Mouse (Mus musculus) liver, postnatal 0 days (tissue): ENCODE measurements at regions not wholly inside any gene's neighbourhood (a gene's known extent, or its start where the extent isn't known, plus 50 kb on each side); places are given as distances from the start of the nearest gene placed in this dataset.

Experiments
- CTCF ChIP-seq: sonication (generic); IDR thresholded peaks from 2 replicates; pipeline ENCODE4 v1.5.1; 2016; ENCODE audit warnings: antibody characterized with exemption, low read depth
- EP300 ChIP-seq: IDR thresholded peaks from 2 replicates; pipeline ENCODE4 v1.6.1; 2016; ENCODE audit warnings: antibody characterized with exemption, low read depth, mild to moderate bottlenecking

DNA sequence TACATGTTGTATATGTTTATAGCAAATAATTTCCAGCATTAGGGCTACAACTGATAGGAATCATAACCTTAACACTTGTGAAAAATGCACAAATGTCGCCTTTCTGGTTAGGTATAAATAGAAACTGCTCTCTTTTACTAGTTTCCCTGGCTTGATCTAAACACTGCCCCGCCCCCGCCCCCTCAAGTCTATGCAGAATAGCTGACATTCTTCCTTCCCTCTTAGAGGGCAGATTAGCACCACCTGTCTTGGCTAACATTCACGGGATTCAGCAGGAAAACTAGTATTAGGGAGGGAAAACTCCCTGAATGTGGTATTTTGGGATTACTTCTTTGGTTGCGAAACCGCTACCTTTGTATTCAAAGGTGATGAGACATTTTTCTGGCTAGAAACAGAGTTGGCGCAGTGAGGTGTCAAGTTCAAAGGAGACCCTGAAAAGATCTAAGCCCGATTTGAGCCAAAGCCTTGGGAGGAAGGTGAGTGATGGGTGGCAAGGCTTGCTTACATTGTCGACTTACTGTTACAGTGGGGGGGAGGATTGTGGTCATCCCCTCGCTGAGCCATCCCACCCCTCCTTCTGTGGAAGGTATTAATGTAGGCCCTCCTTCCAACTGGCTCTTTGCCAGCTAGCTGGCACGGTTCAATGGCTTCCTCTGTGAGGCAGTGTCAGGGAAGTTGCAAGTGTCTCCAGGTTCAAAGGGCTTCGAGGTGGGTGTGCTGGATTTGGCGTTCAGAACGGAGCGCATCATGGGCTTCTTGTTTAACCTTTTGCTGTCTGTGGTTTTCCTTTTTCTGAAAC is 209.8 kb upstream of the Nr2f2 start:
- TF ChIP-seq CTCF (no peak), EP300 (no peak)
